Mouse (Mus musculus) ovary, postnatal 36 days (tissue): Measurements from ENCODE around the gene Scn4a.

Experiments used
- DNase-seq: peaks from one replicate; pipeline ENCODE4 v3.0.0; 2022; ENCODE audit warnings: low spot score, mixed read lengths

Gene Scn4a

DNA sequence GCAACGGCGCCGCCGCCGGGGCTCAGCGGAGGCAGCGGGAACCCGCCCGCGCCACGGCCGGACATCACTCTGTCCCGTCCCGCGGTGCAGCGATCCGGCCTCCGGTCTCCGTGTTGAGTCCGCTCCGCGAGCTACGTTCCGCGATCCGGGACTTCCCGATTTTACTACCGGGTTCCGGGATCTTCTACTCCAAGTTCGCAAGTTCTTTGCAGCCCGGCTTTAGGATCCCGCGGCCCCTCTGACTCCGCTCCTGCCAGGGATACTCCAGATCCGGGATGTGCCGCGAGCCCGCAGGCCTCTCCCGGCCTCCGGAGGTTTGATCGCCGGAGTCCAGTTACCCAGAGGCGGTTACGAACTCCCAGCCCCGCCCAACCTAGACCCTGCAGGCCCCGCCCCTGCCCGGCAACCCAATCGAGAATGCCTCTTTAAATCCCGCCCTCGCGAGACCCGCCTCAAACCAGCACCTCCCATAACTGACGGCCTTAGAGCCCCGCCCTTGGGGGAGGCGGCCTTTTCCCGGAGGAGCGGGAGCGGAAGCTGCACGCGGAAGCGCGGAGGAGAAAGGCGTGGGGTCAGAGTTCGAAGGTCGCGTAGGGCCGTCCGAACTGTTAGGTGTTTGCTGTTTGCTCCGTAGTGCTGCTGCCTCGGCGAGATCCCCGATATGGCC lies 80.3 kb downstream of the Scn4a start, which contains the start of gene Smarcd2:
TSS of gene Smarcd2 (minus strand) at position 329 of the 667 bp plus-strand sequence.
- peak; percentile 100 for DNase-seq

DNA sequence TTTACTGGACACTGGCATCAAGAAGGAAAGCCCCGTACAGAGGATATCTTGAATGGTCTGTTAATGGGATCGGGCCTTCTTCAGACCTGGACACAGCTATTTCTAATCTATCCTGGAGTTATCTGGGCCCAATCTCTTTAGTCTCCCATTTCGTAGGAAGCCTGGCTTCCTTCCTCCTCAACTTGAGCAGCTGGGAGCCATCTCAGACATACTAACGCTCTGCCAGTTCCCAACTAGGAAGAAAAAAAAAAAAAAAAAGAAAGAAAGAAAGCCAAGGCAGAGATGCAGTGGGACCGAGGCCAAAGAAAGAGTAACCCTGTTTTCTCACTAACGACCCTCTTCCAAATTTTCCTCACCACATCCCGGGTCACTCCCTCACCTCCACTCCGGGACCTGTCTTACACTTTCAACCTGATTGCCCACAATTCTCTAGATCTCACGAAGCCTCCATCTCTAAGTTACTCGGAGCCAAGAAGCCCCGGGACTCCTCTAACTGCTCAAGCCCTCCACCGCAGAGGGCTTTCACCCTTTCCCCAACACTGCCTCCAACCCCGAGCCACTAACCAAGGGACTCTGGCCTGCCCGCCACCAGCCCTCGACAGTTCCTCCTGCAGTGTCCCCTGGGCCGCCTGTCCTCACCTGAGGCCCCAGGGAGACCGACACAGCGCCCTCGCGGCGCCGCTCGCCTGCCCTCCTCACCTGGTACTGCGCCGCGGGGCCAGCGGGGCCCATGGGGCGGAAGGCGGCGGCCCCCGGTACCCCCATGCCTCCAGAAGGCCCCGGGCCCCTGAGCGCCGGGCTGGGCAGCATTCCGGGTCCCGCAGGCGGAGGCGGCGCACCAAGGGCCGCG lies 81.1 kb downstream of the Scn4a start:
- no peak for DNase-seq

DNA sequence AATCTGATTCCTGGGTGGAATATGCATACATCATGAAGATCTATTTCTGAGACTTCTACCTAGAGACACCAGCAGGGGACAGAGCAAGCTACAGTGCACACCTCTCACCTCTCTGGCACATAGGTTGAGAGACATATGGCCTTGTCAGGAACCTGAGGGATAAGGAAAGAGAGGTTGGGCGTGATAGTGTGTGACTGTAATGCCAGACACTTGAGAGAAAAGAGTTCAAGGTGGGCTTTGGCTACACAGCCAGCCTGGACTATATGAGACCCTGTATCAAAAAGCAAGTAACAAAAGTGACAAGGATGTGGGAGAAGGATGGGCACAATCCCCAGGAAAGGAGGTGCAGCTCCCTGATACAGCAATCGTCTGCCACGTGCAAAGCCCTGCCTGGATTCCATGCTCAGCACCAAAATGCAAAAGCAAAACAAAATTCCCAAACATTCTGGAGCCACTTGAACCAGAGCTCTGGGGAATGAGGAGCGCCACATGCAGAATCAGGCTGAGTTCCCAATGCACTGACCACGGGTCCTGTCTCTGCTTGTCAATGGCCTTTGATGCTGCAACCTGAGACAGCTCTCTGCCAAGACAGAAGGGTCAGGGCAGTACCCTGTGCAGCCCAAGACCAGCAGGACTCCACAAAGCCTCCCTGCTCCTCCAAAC lies 81.8 kb downstream of the Scn4a start:
- no peak for DNase-seq

DNA sequence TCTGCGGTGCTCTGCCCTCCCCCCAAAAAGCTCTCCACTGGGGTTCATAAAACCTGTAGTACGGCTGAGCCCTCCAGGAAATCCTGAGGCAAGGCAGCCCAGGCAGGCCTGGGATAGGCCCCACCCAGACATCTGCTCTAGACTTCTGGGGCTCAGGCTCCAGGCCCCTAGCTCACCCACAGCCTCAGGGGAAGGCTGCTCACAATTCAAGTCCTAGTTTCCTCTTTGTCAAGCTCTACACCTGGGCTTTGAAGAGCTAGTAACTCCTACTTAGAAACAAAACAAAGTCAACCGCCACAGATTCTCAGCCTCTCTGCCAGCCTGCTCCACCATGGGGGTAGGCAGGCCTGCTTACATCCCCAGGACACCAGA lies 84.0 kb downstream of the Scn4a start:
- no peak for DNase-seq
